Mouse (Mus musculus) macrophage (primary cell): ENCODE results near the gene Anxa6. TPM values are rescaled to one million over a fixed set of nuclear protein-coding genes. Genes with fewer than 3 reads are reported as not detected.
A peak's percentile ranks its signal among the peaks of the same experiment; 100 is the strongest.
"Not testable (repeated sequence)": the region's sequence is repeated elsewhere in the genome, so short reads cannot be mapped to it uniquely, and the experiment has no call there.

ENCODE experiments used
- H3K27ac ChIP-seq: fragments of 350-480 bp; formaldehyde crosslinking; 2 replicates; pipeline ENCODE4 v1.9.0; 2021
- H3K36me3 ChIP-seq: fragments of 350-480 bp; formaldehyde crosslinking; 2 replicates; pipeline ENCODE4 v1.9.0; 2021; ENCODE audit errors: inconsistent target
- H3K4me3 ChIP-seq: fragments of 350-480 bp; formaldehyde crosslinking; 2 replicates; pipeline ENCODE4 v1.9.0; 2021; ENCODE audit errors: inconsistent target
- H3K79me2 ChIP-seq: fragments of 350-480 bp; formaldehyde crosslinking; 2 replicates; pipeline ENCODE4 v1.9.0; 2021; ENCODE audit errors: inconsistent target
- WGBS: methylation state at CpG from one replicate; pipeline ENCODE4 v1.1.7; 2026; ENCODE audit warnings: inconsistent platforms; ENCODE audit not compliant: missing documents; 5-methylcytosine and 5-hydroxymethylcytosine counted together
- polyA plus RNA-seq: library from polyadenylated mRNA; stranded (reverse); fragments of 250-400 nt; gene quantifications from 3 replicates; pipeline ENCODE4 v1.2.4, GENCODE M21; 2018; ENCODE audit warnings: inconsistent platforms

Gene Anxa6
- polyA plus RNA-seq, 1 experiment from 2014 or later: 198 TPM

- no peak overlapping the region for H3K4me3 ChIP-seq
- no peak overlapping the region for H3K27ac ChIP-seq
- 92% methylated on average over 4 of the region's 6 CpGs for WGBS
- no peaks in the 10 kb centered on the region for H3K36me3 ChIP-seq
- H3K79me2 ChIP-seq: no peaks in the 10 kb centered on the region
Observed at GRCm38 (mm10) chr11:54972789-54973188, 60.5 kb downstream of the Anxa6 start.

GRCm38 (mm10) chr11:54972049-54972723, 61.1 kb downstream of the Anxa6 start:
- Histone ChIP-seq H3K27ac (no peak overlapping the region), H3K79me2 (no peaks in the 10 kb centered on the region), H3K36me3 (no peaks in the 10 kb centered on the region), H3K4me3 (no peak overlapping the region)
- 21% methylated on average over 4 of the region's 4 CpGs for WGBS

- WGBS: 73% methylated on average over 7 of the region's 8 CpGs
- no peaks in the 10 kb centered on the region for H3K36me3 ChIP-seq
- H3K27ac ChIP-seq: no peak overlapping the region
- H3K4me3 ChIP-seq: no peak overlapping the region
- H3K79me2 ChIP-seq: no peaks in the 10 kb centered on the region
Observed at GRCm38 (mm10) chr11:54971365-54972048, 61.7 kb downstream of the Anxa6 start.

GRCm38 (mm10) chr11:54965234-54965633, 68.0 kb downstream of the Anxa6 start:
- Histone ChIP-seq H3K36me3 (no peaks in the 10 kb centered on the region), H3K27ac (peak overlapping the region; percentile 61), H3K79me2 (peaks cover 26% of the 10 kb centered on the region), H3K4me3 (no peak overlapping the region)
- 19% methylated on average over 6 of the region's 6 CpGs for whole genome bisulfite sequencing

- no peaks in the 10 kb centered on the region for H3K36me3 ChIP-seq
- peak within 1 kb of the TSS; percentile 49 for H3K4me3 ChIP-seq
- peak within 1 kb of the TSS; percentile 63 for H3K27ac ChIP-seq
- 20% methylated on average over 6 of the region's 6 CpGs for WGBS
- H3K79me2 ChIP-seq: peaks cover 50% of the 10 kb centered on the region
Observed at GRCm38 (mm10) chr11:54962810-54963209, 70.4 kb downstream of the Anxa6 start, which contains the start of gene Tnip1. Gene Tnip1, minus strand, starts transcription at chr11:54962917.

- Histone ChIP-seq H3K36me3 (no peaks in the 10 kb centered on the region), H3K79me2 (peaks cover 54% of the 10 kb centered on the region), H3K27ac (peak overlapping the region; percentile 63), H3K4me3 (peak overlapping the region; percentile 49)
- 46% methylated on average over 3 of the region's 3 CpGs for WGBS
Observed at GRCm38 (mm10) chr11:54961921-54962320, 71.3 kb downstream of the Anxa6 start.

- 59% methylated on average over 6 of the region's 6 CpGs for WGBS
- peak overlapping the region; percentile 49 for H3K4me3 ChIP-seq
- peaks cover 60% of the 10 kb centered on the region for H3K79me2 ChIP-seq
- no peaks in the 10 kb centered on the region for H3K36me3 ChIP-seq
- peak overlapping the region; percentile 63 for H3K27ac ChIP-seq
Observed at GRCm38 (mm10) chr11:54961164-54961850, 71.9 kb downstream of the Anxa6 start.

GRCm38 (mm10) chr11:54960251-54960650, 73.0 kb downstream of the Anxa6 start:
- H3K79me2 ChIP-seq: peaks cover 67% of the 10 kb centered on the region
- no peak overlapping the region for H3K27ac ChIP-seq
- 88% methylated on average over 6 of the region's 6 CpGs for WGBS
- H3K4me3 ChIP-seq: no peak overlapping the region
- H3K36me3 ChIP-seq: no peaks in the 10 kb centered on the region

- WGBS: 36% methylated on average over 3 of the region's 3 CpGs
- H3K4me3 ChIP-seq: no peak overlapping the region
- peaks cover 84% of the 10 kb centered on the region for H3K79me2 ChIP-seq
- H3K27ac ChIP-seq: no peak overlapping the region
- H3K36me3 ChIP-seq: no peaks in the 10 kb centered on the region
Observed at GRCm38 (mm10) chr11:54958571-54959073, 74.6 kb downstream of the Anxa6 start.

- peaks cover 92% of the 10 kb centered on the region for H3K79me2 ChIP-seq
- not testable (repeated sequence) for H3K27ac ChIP-seq, H3K36me3 ChIP-seq, H3K4me3 ChIP-seq
- 100% methylated on average over 2 of the region's 3 CpGs for WGBS
Observed at GRCm38 (mm10) chr11:54957708-54958107, 75.5 kb downstream of the Anxa6 start.

- WGBS: 30% methylated on average over 7 of the region's 7 CpGs
- H3K4me3 ChIP-seq: no peak overlapping the region
- no peak overlapping the region for H3K27ac ChIP-seq
- H3K79me2 ChIP-seq: peaks cover 92% of the 10 kb centered on the region
- no peaks in the 10 kb centered on the region for H3K36me3 ChIP-seq
Observed at GRCm38 (mm10) chr11:54956912-54957311, 76.3 kb downstream of the Anxa6 start.

GRCm38 (mm10) chr11:54955735-54956480, 77.3 kb downstream of the Anxa6 start:
- under 1% methylated on average over 58 of the region's 59 CpGs for WGBS
- peak overlapping the region; percentile 51 for H3K27ac ChIP-seq
- H3K79me2 ChIP-seq: peaks cover 92% of the 10 kb centered on the region
- peaks cover under 1% of the 10 kb centered on the region; the same call in 1 of the 2 replicates for H3K36me3 ChIP-seq
- H3K4me3 ChIP-seq: peak overlapping the region; percentile 54

- H3K27ac ChIP-seq: peak overlapping the region; percentile 39
- peak overlapping the region; percentile 54 for H3K4me3 ChIP-seq
- H3K36me3 ChIP-seq: not testable (repeated sequence)
- 25% methylated on average over 8 of the region's 10 CpGs for WGBS
- H3K79me2 ChIP-seq: peaks cover 92% of the 10 kb centered on the region
Observed at GRCm38 (mm10) chr11:54955400-54955734, 77.9 kb downstream of the Anxa6 start.

GRCm38 (mm10) chr11:54954716-54955115, 78.5 kb downstream of the Anxa6 start:
- H3K27ac ChIP-seq: no peak overlapping the region
- peaks cover 3% of the 10 kb centered on the region; the same call in 1 of the 2 replicates for H3K36me3 ChIP-seq
- peaks cover 92% of the 10 kb centered on the region for H3K79me2 ChIP-seq
- H3K4me3 ChIP-seq: no peak overlapping the region; the same call in 1 of the 2 replicates
- WGBS: 89% methylated on average over 8 of the region's 8 CpGs
